Mouse (Mus musculus): ENCODE measurements at regions not wholly inside any gene's neighbourhood (a gene's known extent, or its start where the extent isn't known, plus 50 kb on each side); places are given as distances from the start of the nearest gene placed in this dataset.

- CTCF ChIA-PET = interaction anchor here in 2 of 4 experiments (0.6 to 0.7 kb wide), 2 partner anchors 457 to 688 kb away, joined by 3 to 4 read pairs; no protein-coding TSS in a partner anchor
- POLR2A ChIA-PET = no interaction called here
Measured at GRCm38 (mm10) chr7:36023015-36023414, 220.2 kb upstream of the Zfp507 start.

DNA sequence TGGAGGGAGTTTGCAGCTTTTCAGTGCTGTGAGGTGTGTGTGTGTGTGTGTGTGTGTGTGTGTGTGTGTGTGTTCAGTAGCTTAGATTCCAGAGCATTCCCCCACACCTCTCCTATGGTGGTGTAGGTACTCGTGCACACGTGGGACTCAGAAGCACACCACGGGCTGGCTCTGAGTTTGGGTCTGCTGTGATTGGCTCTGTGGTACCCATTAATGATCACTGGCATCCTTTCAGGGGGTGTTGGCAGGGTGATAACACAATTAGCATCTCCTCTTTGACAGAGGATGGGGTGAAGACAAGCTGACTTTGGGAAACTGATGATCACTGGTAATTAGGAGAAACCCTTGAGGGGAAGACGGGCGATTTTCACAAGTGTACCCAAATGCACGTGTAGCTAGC is 219.7 kb upstream of the Zfp507 start:
- CTCF ChIA-PET = interaction anchor here in 1 of 4 experiments (0.6 kb wide), 1 partner anchor 689 kb away, joined by 3 read pairs; no protein-coding TSS in a partner anchor
- POLR2A ChIA-PET = no interaction called here

- ChIA-PET CTCF (no interaction called here), POLR2A (no interaction called here)
Measured at GRCm38 (mm10) chr7:36016926-36017753, 214.3 kb upstream of the Zfp507 start.

DNA sequence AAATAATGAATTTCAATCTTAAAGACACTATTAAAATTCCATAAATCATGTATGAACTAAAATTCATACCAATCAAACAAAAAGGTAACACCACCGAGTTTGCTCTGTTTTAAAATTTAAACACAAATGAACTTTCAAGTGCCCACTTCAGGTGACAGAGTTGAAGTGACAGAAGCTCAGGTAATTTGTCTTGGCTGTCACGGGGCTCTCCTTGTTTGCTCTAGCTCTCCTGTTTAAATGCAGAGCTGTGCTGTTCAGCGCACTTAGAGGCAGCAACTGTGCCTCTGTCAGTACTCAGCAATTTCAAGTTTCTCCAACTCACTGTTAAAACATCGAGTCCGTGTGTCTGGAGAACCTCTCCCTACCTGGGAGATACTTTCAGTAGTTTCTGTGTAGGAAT is 193.8 kb upstream of the Zfp507 start:
- POLR2A ChIA-PET = no interaction called here
- CTCF ChIA-PET = interaction anchor here in 1 of 4 experiments (0.6 kb wide), 1 partner anchor 96 kb away, joined by 3 read pairs; no protein-coding TSS in a partner anchor

DNA sequence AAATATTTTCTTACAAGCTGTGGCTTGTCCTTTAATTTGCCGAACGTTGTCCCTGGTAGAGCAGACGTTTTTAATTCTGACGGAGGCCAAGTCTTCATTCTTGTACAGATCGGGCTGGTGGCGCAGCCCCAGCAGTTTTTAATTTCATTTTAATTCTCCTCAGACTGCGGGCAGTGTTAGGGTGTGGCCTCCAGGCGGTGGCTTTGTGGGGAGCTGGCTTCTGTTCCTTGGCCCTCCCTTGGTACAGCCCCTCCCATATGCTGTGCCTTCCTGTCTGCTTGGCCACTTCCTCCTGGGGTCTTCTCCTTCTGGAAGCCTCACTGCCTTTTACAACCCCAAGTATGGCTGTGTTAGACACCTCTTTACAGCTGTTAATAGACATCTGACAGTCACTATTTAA is 189.7 kb upstream of the Zfp507 start:
- ChIA-PET POLR2A (no interaction called here), CTCF (no interaction called here)

GRCm38 (mm10) chr7:35991141-35991540 is 188.3 kb upstream of the Zfp507 start:
- POLR2A ChIA-PET = no interaction called here
- CTCF ChIA-PET = interaction anchor here in 2 of 4 experiments (0.5 to 0.6 kb wide), 2 partner anchors 79 to 226 kb away, joined by 3 read pairs; no protein-coding TSS in a partner anchor

- ChIA-PET CTCF (no interaction called here), POLR2A (no interaction called here)
Measured at GRCm38 (mm10) chr7:35989456-35989855, 186.7 kb upstream of the Zfp507 start.

DNA sequence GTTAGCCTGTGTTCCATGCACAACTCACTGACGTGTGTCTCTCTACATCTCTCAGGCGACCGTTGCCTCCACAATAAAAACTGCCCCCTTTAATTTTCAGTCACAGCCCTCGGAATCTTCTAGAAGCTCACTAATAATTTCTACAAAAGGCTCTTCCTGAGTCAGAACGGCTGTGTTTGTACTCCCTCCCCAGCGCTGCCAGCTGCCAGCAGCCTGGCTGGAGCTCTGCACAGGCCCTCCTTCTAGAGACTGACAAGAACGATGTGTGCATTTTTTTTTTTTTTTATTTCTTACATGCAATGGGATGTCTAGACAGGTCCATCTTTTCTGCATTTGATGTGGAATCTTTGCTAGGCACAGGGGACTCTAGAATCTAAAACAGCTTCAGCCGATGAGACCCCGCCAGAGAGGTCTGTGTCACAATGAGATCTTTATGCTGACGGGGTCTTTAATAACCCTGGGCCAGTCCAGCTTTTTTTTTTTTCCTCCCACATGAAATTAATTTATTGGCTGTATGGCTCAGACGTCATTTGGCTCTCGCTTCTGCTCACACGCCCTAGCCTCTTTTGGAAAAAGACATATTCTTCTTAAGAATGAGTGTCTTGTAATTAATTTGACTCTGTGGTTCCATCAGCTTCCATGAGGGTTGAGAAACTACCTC is 185.8 kb upstream of the Zfp507 start:
- ChIA-PET CTCF (interaction anchor here in 1 of 4 experiments (0.5 to 0.7 kb wide), 4 partner anchors 25 to 1733 kb away, joined by 3 to 7 read pairs (median 3); no protein-coding TSS in a partner anchor), POLR2A (interaction anchor here in 1 of 4 experiments (0.6 kb wide), 1 partner anchor 80 kb away, joined by 6 read pairs; no protein-coding TSS in a partner anchor)

DNA sequence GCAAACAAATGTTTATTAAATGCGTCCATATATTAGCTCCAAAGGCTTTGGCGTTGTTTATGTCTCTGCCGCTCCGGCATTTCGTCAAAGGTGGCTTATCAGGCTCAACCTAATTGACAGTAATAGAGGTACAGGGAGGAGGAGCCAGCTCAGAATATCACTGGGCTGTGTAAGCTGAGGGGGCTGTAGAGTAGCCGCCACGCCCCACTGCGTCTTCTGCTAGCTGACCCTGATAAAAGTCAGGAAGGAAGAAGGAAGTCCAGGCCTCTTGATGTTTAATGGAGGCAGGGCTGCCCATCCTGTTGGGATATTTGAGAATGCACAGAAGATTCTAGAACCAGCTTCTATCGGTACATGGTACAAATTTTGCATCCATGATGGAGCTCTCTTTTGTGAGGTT is 175.2 kb upstream of the Zfp507 start:
- CTCF ChIA-PET = no interaction called here

DNA sequence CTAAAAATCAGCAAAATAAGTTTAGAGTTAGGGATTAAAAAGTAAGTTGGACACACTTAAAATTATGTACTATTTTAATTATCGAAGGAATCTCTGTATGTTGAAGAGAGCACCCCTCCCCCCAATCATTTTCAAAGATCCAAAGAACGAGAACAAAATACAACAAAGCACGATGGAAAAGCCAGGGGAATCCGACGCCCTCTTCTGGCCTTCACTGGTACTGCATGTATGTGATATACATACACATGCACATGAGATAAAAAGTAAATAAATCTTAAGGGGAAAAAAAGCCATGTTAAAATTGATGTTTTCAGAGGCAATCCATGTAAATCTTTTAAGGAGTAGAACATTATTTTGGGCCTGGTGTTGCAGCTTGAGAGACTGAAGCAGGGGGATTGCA is 155.9 kb upstream of the Zfp507 start:
- ChIA-PET CTCF (interaction anchor here in 1 of 4 experiments (1.7 kb wide), 1 partner anchor 31 kb away, joined by 3 read pairs; no protein-coding TSS in a partner anchor), POLR2A (no interaction called here)

More for the DNA sequence above, 175.2 kb upstream of the Zfp507 start:
- POLR2A ChIA-PET = interaction anchor here in 1 of 4 experiments (0.6 kb wide), 1 partner anchor 800 kb away, joined by 3 read pairs; no protein-coding TSS in a partner anchor

DNA sequence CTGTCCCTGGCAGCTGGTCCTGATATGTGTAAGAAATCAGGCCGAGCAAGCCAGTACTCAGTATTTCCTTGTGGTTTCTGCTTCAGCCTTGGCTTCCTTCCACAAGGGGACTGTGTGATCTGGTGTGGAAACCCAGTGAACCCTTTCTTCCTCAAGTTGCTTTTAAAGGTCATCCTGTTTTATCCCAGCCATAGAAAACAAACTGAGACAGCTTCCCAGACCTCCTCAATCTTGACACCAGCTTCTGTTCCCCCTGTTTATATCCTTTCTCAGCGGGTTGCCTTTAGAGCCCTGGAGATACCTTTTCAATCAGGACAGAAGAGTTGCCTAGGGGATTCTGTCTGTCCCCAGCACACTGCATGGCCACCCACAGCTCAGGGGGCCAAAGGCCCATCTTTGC is 155.2 kb upstream of the Zfp507 start:
- ChIA-PET CTCF (interaction anchor here in 1 of 4 experiments (1.0 to 1.7 kb wide), 2 partner anchors 29 to 31 kb away, joined by 3 read pairs; no protein-coding TSS in a partner anchor), POLR2A (no interaction called here)

GRCm38 (mm10) chr7:35948794-35949193 is 146.0 kb upstream of the Zfp507 start:
- ChIA-PET CTCF (interaction anchor here in 1 of 4 experiments (0.6 kb wide), 1 partner anchor 295 kb away, joined by 5 read pairs; no protein-coding TSS in a partner anchor), POLR2A (no interaction called here)

GRCm38 (mm10) chr7:35948389-35948788 is 145.6 kb upstream of the Zfp507 start:
- ChIA-PET CTCF (no interaction called here), POLR2A (no interaction called here)

DNA sequence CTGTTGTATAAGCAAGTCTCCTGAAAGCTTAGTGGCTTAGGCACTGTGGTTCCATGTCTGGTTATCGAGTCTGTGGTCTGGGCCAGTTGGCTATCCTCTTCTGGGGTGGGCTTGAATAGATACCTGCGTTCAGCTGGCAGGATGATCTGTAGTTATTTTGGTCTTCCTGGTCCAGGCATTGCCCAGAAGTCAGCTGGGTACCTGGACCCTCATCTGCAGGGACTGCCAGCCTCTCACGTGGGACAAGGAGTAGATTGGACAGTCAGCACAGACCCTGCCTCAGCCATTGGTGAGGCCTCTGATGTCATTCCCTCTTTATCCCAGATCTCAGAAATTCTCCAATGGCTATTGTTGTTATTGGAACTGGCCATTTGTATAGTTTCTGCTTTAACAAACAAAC is 138.3 kb upstream of the Zfp507 start:
- ChIA-PET POLR2A (no interaction called here), CTCF (no interaction called here)

DNA sequence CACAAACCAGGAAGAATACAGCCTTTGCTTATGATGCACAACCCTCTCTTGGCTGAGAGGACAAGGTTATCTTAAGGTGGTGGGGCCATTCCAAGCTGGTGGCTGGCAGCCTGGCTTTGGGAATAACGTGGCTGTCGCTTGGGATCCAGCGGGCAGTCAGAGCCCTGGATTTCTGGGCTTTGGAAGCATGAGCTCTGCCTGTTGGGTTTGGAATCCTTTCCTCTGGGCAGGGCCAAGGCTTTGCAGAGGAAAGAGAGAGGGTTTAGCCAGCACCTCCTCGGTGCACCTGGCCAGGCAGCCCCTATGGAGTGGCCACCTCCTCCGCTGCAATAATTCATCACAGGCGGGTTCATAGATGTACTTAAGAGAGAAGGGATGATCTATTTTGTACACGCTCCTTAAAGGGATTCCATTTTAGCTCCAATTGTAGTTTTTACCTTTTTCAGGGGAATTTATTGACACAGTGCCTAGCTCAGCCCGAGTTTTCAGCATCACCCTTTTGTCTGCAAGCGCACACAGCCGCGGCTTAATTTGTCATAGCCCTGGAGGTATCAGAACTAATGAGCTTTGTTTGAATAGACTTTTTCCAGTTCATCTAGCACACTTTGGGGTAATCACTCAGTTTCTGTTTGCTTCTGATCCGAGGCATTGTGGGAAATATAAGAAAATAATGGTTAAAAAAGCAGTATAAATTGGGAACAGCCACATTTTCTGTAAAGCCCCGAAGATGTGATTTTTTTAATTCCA is 135.5 kb upstream of the Zfp507 start:
- ChIA-PET CTCF (interaction anchor here in 2 of 4 experiments (1.0 to 1.2 kb wide), 2 partner anchors 9 to 11 kb away, joined by 3 to 4 read pairs; no protein-coding TSS in a partner anchor), POLR2A (interaction anchor here in 1 of 4 experiments (0.7 to 1.2 kb wide), 2 partner anchors 16 to 237 kb away, joined by 3 to 4 read pairs; no protein-coding TSS in a partner anchor)

- POLR2A ChIA-PET = no interaction called here
- CTCF ChIA-PET = interaction anchor here in 3 of 4 experiments (0.6 to 3.4 kb wide), 6 partner anchors 9 to 790 kb away, joined by 3 to 18 read pairs (median 4); no protein-coding TSS in a partner anchor
Measured at GRCm38 (mm10) chr7:35926749-35927148, 123.9 kb upstream of the Zfp507 start.

DNA sequence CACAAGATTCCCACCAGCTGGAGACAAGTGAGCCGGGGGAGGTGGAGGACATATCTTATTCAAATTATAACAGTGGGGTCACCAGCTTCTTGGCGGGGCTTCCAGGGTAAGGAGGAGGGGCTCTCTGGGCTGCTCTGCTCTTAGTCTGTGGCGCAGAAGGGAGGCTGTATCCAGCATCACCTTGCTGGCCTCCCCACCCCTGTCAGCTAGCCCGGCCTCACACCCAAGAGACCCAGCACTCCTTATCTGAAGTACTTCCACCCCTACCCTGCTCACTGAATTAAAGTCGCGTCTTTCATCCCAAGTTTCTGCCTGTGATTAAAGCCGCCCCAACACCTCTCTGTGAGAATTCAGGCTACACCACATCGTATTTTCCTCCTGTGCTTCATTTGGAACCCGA is 119.8 kb upstream of the Zfp507 start:
- CTCF ChIA-PET = interaction anchor here in 2 of 4 experiments (0.6 to 2.4 kb wide), 4 partner anchors 20 to 387 kb away, joined by 3 to 11 read pairs (median 4); no protein-coding TSS in a partner anchor

GRCm38 (mm10) chr7:35920884-35921283 is 118.1 kb upstream of the Zfp507 start:
- CTCF ChIA-PET = interaction anchor here in 2 of 4 experiments (0.5 to 2.4 kb wide), 4 partner anchors 8 to 1571 kb away, joined by 3 to 11 read pairs (median 4); no protein-coding TSS in a partner anchor
- POLR2A ChIA-PET = interaction anchor here in 1 of 4 experiments (1.0 kb wide), 1 partner anchor 19 kb away, joined by 9 read pairs; no protein-coding TSS in a partner anchor

More for the DNA sequence above, 119.8 kb upstream of the Zfp507 start:
- POLR2A ChIA-PET = interaction anchor here in 1 of 4 experiments (0.9 kb wide), 1 partner anchor 16 kb away, joined by 3 read pairs; no protein-coding TSS in a partner anchor

All from embryonic stem cell, embryonic (primary cell).